Mouse (Mus musculus) midbrain, embryonic 11.5 days (tissue): ENCODE measurements at regions not wholly inside any gene's neighbourhood (a gene's known extent, or its start where the extent isn't known, plus 50 kb on each side); places are given as distances from the start of the nearest gene placed in this dataset.

Experiments used
- ATAC-seq: fragments of 200-750 bp; cut with Nextera tagmentation; 2 replicates; pipeline ENCODE4 v1.8.0; 2017; ENCODE audit warnings: moderate TSS enrichment, moderate library complexity; ENCODE audit not compliant: low FRiP score
- DNase-seq: peaks from one replicate; pipeline ENCODE4 v3.0.0; 2015; ENCODE audit warnings: low spot score; ENCODE audit errors: missing footprints
- H3K27ac ChIP-seq: fragments of 300-500 bp; sonication (generic); 2 replicates; pipeline ENCODE4 v1.5.1; 2014; ENCODE audit warnings: low read depth, low read length
- H3K27me3 ChIP-seq: fragments of 300-500 bp; sonication (generic); 2 replicates; pipeline ENCODE4 v1.6.1; 2014; ENCODE audit warnings: mild to moderate bottlenecking, low read length, moderate library complexity, mixed read lengths; ENCODE audit not compliant: control insufficient read depth, insufficient read depth
- H3K36me3 ChIP-seq: fragments of 300-500 bp; sonication (generic); 2 replicates; pipeline ENCODE4 v1.6.1; 2014; ENCODE audit warnings: mild to moderate bottlenecking, low read length, moderate library complexity, mixed read lengths; ENCODE audit not compliant: control insufficient read depth, insufficient read depth
- H3K4me1 ChIP-seq: fragments of 300-500 bp; sonication (generic); 2 replicates; pipeline ENCODE4 v1.6.1; 2014; ENCODE audit warnings: low read length; ENCODE audit not compliant: control insufficient read depth, insufficient read depth
- H3K4me2 ChIP-seq: fragments of 300-500 bp; sonication (generic); 2 replicates; pipeline ENCODE4 v1.6.1; 2014; ENCODE audit warnings: mild to moderate bottlenecking, moderate library complexity
- H3K4me3 ChIP-seq: fragments of 300-500 bp; sonication (generic); 2 replicates; pipeline ENCODE4 v1.5.1; 2014; ENCODE audit warnings: low read depth, low read length
- H3K9ac ChIP-seq: fragments of 300-500 bp; sonication (generic); 2 replicates; pipeline ENCODE4 v1.6.1; 2014; ENCODE audit warnings: low read length
- H3K9me3 ChIP-seq: fragments of 300-500 bp; sonication (generic); 2 replicates; pipeline ENCODE4 v1.6.1; 2016; ENCODE audit warnings: low read length; ENCODE audit not compliant: control insufficient read depth
- WGBS: fragments of 180-500 bp; shearing (Covaris S2); extraction: QIAGEN DNeasy Blood & Tissue Kit; methylation state at CpG from one replicate; pipeline ENCODE4 v1.1.7; 2014; 5-methylcytosine and 5-hydroxymethylcytosine counted together

DNA sequence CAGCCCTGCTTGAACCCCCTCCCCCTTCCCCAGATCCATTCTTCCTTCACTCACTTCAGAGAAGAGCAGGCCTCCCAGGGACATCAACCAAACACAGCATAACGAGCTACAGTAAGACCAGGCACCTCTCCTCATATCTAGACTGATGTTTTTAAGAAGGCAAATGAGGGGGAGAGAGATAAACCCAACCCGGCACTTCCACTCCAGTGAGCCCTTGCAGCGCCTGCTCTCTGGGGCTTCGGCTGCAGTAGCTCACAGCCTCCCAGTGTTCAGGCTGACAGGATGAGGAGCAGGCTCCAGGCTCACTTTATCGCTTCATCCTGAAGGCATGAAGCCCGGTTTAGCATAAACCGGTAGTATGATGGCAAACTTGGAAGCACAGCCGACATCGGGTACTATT is 162.9 kb upstream of the Prok2 start:
- DNase-seq (no peak), ATAC-seq (no peak)
- Histone ChIP-seq H3K36me3 (no peaks in the 10 kb centered on the region), H3K4me2 (no peak overlapping the region), H3K9ac (no peak overlapping the region), H3K4me1 (peaks cover 8% of the 10 kb centered on the region; the same call in 1 of the 2 replicates), H3K4me3 (no peak overlapping the region), H3K9me3 (no peaks in the 10 kb centered on the region), H3K27ac (no peak overlapping the region), H3K27me3 (peaks cover 4% of the 10 kb centered on the region; the same call in 1 of the 2 replicates)
- 30% methylated on average over 9 of the region's 9 CpGs for WGBS

DNA sequence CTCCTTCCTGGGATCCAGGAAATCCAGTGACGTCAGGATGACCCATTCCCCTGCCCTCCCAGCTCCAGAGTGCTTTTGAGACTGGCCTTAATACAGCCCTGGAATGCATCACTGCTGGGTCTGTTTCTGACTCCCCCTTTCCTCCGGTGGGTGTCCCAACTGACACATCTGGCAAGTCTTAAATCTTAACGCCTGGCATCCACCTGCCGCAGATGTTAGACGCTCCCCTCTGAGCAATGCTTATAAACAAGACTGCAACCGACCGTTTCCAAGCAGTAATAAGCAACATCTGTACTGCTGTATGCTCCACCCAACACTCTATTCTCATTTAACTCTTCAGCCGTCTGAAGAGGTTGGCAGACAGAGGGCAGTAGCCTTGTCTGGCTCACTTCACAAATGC is 161.7 kb upstream of the Prok2 start:
- Histone ChIP-seq H3K9me3 (no peaks in the 10 kb centered on the region), H3K36me3 (no peaks in the 10 kb centered on the region), H3K9ac (no peak overlapping the region), H3K4me3 (no peak overlapping the region), H3K4me1 (peaks cover 8% of the 10 kb centered on the region; the same call in 1 of the 2 replicates), H3K27me3 (peaks cover 4% of the 10 kb centered on the region; the same call in 1 of the 2 replicates), H3K4me2 (no peak overlapping the region), H3K27ac (no peak overlapping the region)
- WGBS: 71% methylated on average over 8 of the region's 8 CpGs
- DNase-seq (no peak), ATAC-seq (no peak)

DNA sequence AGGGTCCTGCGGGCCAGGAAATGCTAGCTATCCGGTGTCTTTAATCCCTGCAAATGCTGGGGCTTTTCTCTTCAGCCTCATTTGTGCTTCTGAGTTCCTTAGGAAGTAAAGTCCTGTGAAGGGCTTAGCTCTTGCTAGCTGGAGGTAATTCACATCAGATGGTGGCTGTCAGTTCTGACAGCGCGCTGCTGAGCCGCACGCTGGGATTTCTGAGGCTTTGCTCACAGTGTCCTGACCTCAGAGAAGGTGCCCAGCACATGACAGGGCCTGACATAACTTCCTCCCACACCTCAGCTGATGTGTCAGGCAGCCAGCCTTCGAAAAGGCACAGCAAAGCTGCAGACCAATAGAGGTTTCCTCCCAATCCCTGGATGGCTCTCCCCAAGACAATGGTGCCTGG is 158.6 kb upstream of the Prok2 start:
- Histone ChIP-seq H3K4me1 (peaks cover 8% of the 10 kb centered on the region; the same call in 1 of the 2 replicates), H3K27me3 (peaks cover 4% of the 10 kb centered on the region; the same call in 1 of the 2 replicates), H3K9ac (no peak overlapping the region), H3K27ac (no peak overlapping the region), H3K36me3 (no peaks in the 10 kb centered on the region), H3K4me3 (no peak overlapping the region), H3K9me3 (no peaks in the 10 kb centered on the region), H3K4me2 (no peak overlapping the region)
- ATAC-seq: no peak
- WGBS: 1% methylated on average over 7 of the region's 7 CpGs
- DNase-seq: no peak

DNA sequence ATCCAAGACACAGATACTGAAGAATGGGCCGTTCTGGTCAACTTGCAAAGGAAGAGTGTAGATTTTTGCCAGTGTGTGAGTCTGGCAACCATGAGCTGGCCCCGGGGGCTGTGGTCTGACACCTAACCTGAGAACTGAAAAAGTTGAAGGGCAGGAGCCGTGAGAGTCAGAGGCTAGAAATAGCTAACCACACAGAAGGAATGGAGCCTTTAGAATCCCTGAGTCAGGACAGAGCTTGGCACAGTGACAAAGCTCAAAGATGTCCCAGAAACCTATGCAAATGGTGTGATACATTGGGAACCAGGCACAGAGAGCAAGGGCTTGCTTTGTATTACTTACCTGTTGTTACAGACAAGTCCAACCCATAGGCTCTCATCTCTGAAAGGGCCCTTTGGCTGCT is 157.9 kb upstream of the Prok2 start:
- no peak overlapping the region for H3K4me3 ChIP-seq
- no peaks in the 10 kb centered on the region for H3K9me3 ChIP-seq
- no peak overlapping the region for H3K9ac ChIP-seq
- no peaks in the 10 kb centered on the region for H3K36me3 ChIP-seq
- H3K4me1 ChIP-seq: peaks cover 8% of the 10 kb centered on the region; the same call in 1 of the 2 replicates
- H3K4me2 ChIP-seq: no peak overlapping the region
- 64% methylated on average over 3 of the region's 3 CpGs for WGBS
- no peak for ATAC-seq
- H3K27me3 ChIP-seq: peaks cover 4% of the 10 kb centered on the region; the same call in 1 of the 2 replicates
- DNase-seq: no peak
- no peak overlapping the region for H3K27ac ChIP-seq

GRCm38 (mm10) chr6:99881606-99882005 is 155.4 kb upstream of the Prok2 start:
- peaks cover 8% of the 10 kb centered on the region; the same call in 1 of the 2 replicates for H3K4me1 ChIP-seq
- peak; percentile 65; the same call in 1 of the 2 replicates for ATAC-seq
- peak; percentile 79 for DNase-seq
- H3K4me3 ChIP-seq: no peak overlapping the region
- no peak overlapping the region for H3K9ac ChIP-seq
- H3K9me3 ChIP-seq: no peaks in the 10 kb centered on the region
- no peaks in the 10 kb centered on the region for H3K27me3 ChIP-seq
- H3K27ac ChIP-seq: no peak overlapping the region
- 38% methylated on average over 4 of the region's 4 CpGs for WGBS
- no peak overlapping the region for H3K4me2 ChIP-seq
- no peaks in the 10 kb centered on the region for H3K36me3 ChIP-seq

DNA sequence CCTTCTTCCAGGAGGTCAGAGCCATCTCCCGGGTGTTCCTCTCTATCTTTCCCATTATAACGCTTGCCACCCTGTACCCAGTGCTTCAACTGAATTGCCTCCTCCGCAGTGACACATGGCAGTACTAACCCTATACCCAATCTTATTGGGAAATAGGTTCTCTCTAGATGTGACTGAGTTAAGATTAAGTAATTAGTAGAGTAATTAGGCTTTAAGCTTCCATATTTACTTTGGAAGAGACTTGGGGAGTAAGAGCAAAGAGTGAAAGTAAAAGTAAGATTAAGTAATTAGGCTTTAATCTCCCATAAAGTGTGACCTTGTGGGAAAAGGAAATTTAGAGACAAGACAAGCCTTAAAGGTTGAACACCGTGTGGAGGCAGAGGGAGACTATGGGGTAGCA is 148.7 kb upstream of the Prok2 start:
- DNase-seq (no peak), ATAC-seq (no peak)
- no peak overlapping the region for H3K9ac ChIP-seq
- no peak overlapping the region for H3K4me3 ChIP-seq
- no peak overlapping the region for H3K27ac ChIP-seq
- no peaks in the 10 kb centered on the region for H3K9me3 ChIP-seq
- no peak overlapping the region for H3K4me2 ChIP-seq
- 87% methylated on average over 4 of the region's 4 CpGs for WGBS
- no peaks in the 10 kb centered on the region for H3K36me3 ChIP-seq
- no peaks in the 10 kb centered on the region for H3K4me1 ChIP-seq
- no peaks in the 10 kb centered on the region for H3K27me3 ChIP-seq

- no peak overlapping the region for H3K4me2 ChIP-seq
- WGBS: 83% methylated on average over 4 of the region's 4 CpGs
Observed at GRCm38 (mm10) chr6:99874029-99874428, 147.8 kb upstream of the Prok2 start.

GRCm38 (mm10) chr6:99866061-99866460 is 139.9 kb upstream of the Prok2 start:
- H3K9ac ChIP-seq: no peak overlapping the region
- no peaks in the 10 kb centered on the region; the same call in 1 of the 2 replicates for H3K27me3 ChIP-seq
- H3K9me3 ChIP-seq: no peaks in the 10 kb centered on the region
- DNase-seq: peak; percentile 59
- H3K27ac ChIP-seq: no peak overlapping the region
- H3K36me3 ChIP-seq: no peaks in the 10 kb centered on the region
- ATAC-seq: no peak
- no peak overlapping the region for H3K4me2 ChIP-seq
- H3K4me3 ChIP-seq: no peak overlapping the region
- 72% methylated on average over 9 of the region's 9 CpGs for WGBS
- peaks cover 2% of the 10 kb centered on the region; the same call in 1 of the 2 replicates for H3K4me1 ChIP-seq

More at GRCm38 (mm10) chr6:99874029-99874428, 147.8 kb upstream of the Prok2 start:
- H3K27ac ChIP-seq: no peak overlapping the region
- H3K4me3 ChIP-seq: no peak overlapping the region
- no peaks in the 10 kb centered on the region for H3K27me3 ChIP-seq
- H3K9me3 ChIP-seq: no peaks in the 10 kb centered on the region
- ATAC-seq (no peak), DNase-seq (peak; percentile 41)
- no peaks in the 10 kb centered on the region for H3K4me1 ChIP-seq
- H3K36me3 ChIP-seq: no peaks in the 10 kb centered on the region
- H3K9ac ChIP-seq: no peak overlapping the region

DNA sequence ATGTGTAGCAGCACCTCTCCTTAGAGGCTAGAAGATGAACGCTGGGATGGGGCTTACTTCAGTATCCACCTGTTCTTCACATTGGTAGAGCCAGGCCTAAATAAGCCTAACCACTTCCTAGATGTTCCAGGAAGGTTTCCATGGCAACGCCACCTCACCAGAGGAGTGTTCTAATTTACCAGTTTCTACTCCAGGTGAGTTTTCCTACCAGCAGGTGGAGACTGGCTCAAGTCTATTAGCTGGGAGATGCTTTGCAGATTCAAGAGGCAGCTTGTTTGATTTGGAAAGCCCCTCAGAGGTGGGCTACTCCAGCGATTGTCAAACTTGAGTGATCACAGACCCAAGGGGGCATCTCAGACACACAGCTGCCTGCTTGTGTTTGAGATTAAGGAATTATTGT is 138.8 kb upstream of the Prok2 start:
- Histone ChIP-seq H3K4me1 (peaks cover 2% of the 10 kb centered on the region; the same call in 1 of the 2 replicates), H3K9ac (no peak overlapping the region), H3K9me3 (no peaks in the 10 kb centered on the region), H3K4me2 (no peak overlapping the region), H3K27me3 (no peaks in the 10 kb centered on the region; the same call in 1 of the 2 replicates), H3K4me3 (no peak overlapping the region), H3K36me3 (no peaks in the 10 kb centered on the region), H3K27ac (no peak overlapping the region)
- DNase-seq (peak; percentile 80), ATAC-seq (peak; percentile 54)
- WGBS: 45% methylated on average over 3 of the region's 3 CpGs
